Mouse (Mus musculus) heart, embryonic 10.5 days (tissue): ENCODE data around the gene Trim41. TPM values are rescaled to one million over a fixed set of nuclear protein-coding genes. Genes with fewer than 3 reads are reported as not detected.
A peak's percentile ranks its signal among the peaks of the same experiment; 100 is the strongest.

Experiments used
- DNase-seq: peaks from one replicate; pipeline ENCODE4 v3.0.0-alpha.2; 2017; ENCODE audit warnings: low spot score
- H3K27ac ChIP-seq: fragments of 300-500 bp; sonication (generic); 2 replicates; pipeline ENCODE4 v1.5.1; 2016; ENCODE audit warnings: mild to moderate bottlenecking
- H3K27me3 ChIP-seq: fragments of 300-500 bp; sonication (generic); 2 replicates; pipeline ENCODE4 v1.6.1; 2016; ENCODE audit warnings: mild to moderate bottlenecking; ENCODE audit not compliant: poor library complexity, insufficient read depth, severe bottlenecking
- H3K36me3 ChIP-seq: fragments of 300-500 bp; sonication (generic); 2 replicates; pipeline ENCODE4 v1.6.1; 2016; ENCODE audit warnings: mild to moderate bottlenecking, moderate library complexity
- H3K4me1 ChIP-seq: fragments of 300-500 bp; sonication (generic); 2 replicates; pipeline ENCODE4 v1.6.1; 2016; ENCODE audit warnings: mild to moderate bottlenecking
- H3K4me3 ChIP-seq: fragments of 300-500 bp; sonication (generic); 2 replicates; pipeline ENCODE4 v1.5.1; 2016; ENCODE audit warnings: mild to moderate bottlenecking, moderate library complexity
- H3K9me3 ChIP-seq: fragments of 300-500 bp; sonication (generic); 2 replicates; pipeline ENCODE4 v1.6.1; 2016; ENCODE audit warnings: mild to moderate bottlenecking, moderate library complexity
- WGBS: fragments of 180-500 bp; shearing (Covaris S2); methylation state at CpG from one replicate; pipeline ENCODE4 v1.1.7; 2016; 5-methylcytosine and 5-hydroxymethylcytosine counted together
- polyA plus RNA-seq: library from polyadenylated mRNA; unstranded; fragments of >200 nt; fragmentation: Nextera tagmentation; extraction: Ambion mirVana; gene quantifications from 2 replicates; pipeline ENCODE4 v1.2.1, GENCODE M21; 2016

The Trim41 gene
- polyA plus RNA-seq, 1 experiment from 2014 or later, result 4.7 TPM

DNA sequence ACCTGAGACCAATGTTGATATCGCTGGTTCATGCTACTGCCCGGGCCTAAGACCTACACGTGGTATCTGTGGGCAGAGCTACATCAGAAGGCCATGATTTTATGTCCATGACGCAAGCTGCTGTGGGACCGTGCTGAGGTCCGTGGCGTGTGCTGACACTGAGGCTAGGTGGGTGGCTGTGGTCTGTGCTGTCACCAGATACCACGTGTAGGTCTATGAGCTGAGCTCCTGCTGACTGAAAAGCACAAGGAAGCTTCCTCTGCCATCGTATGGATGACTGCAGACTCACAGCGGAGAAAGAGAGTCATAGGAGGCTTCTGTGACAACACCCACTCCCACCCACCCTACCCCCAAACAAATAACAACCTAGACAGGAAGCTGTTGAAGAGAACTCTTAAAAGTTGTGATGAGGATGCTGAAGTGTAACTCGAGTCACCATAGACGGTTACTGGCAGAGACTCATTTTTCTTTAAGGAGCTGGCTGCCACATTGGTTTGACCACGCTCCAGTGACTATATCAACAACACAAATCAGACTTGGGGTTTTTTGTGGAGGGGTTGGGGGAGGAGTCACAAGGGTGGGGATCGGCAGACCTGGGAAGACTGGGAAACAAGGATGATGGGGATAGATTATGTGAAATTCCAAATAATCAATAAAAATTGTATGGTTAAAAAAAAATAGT lies 49.8 kb downstream of the Trim41 start:
- H3K27ac ChIP-seq, result no peak overlapping the region
- no peaks in the 10 kb centered on the region for H3K9me3 ChIP-seq
- no peak overlapping the region for H3K4me3 ChIP-seq
- no peaks in the 10 kb centered on the region for H3K4me1 ChIP-seq
- no peaks in the 10 kb centered on the region for H3K36me3 ChIP-seq
- H3K27me3 ChIP-seq, result no peaks in the 10 kb centered on the region
- 84% methylated on average over 14 of the region's 14 CpGs for WGBS
- no peak for DNase-seq

DNA sequence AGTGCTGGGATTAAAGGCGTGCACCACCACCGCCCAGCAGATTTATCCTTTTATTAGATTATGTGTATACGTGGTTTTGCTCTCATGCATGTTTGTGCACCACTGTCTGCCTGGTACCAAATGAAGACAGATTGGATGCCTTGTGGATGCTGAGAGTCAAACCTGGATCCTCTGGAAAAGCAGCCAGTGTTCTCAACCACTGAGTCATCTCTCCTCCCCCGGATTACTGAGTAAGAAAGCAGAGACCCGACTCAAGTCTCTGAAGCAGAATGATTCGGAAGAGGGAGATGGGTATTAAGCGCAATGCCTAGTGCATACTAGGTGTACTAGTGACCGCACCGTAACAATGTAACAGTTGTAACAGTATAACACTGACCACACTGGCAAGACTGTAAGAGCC lies 53.0 kb downstream of the Trim41 start:
- Histone ChIP-seq H3K36me3 (no peaks in the 10 kb centered on the region), H3K27me3 (no peaks in the 10 kb centered on the region), H3K4me3 (no peak overlapping the region), H3K27ac (no peak overlapping the region), H3K9me3 (no peaks in the 10 kb centered on the region), H3K4me1 (no peaks in the 10 kb centered on the region)
- no peak for DNase-seq
- 87% methylated on average over 9 of the region's 9 CpGs for WGBS

DNA sequence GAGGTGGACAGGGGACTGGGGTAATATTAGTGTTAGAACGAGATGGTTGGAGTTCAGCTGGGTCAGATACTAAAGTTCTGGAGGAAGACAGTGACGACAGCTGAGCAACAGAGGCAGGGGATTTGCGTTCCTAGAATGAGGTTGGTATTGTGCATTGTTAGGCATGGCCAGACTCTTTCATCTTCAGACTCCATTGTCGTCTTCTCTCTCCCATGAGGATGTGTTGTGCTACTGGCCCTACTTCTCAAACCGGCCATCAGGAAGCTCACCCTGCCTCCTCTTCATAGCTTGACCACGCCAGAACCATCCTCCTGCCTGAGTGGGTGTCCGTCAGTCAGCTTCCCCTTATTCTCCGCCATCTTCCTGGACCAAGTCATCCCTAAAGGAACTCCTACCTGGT lies 58.1 kb downstream of the Trim41 start:
- H3K4me3 ChIP-seq, result no peak overlapping the region
- no peaks in the 10 kb centered on the region for H3K9me3 ChIP-seq
- DNase-seq, result peak; percentile 62
- no peak overlapping the region for H3K27ac ChIP-seq
- H3K27me3 ChIP-seq, result no peaks in the 10 kb centered on the region
- H3K36me3 ChIP-seq, result no peaks in the 10 kb centered on the region
- H3K4me1 ChIP-seq, result no peaks in the 10 kb centered on the region
- 79% methylated on average over 8 of the region's 8 CpGs for WGBS

Other genes starting within 250 kb of the Trim41 start
- 542 and 712 TPM in 2 replicates for gene Rack1, start 17.0 kb downstream of the Trim41 start, polyA plus RNA-seq
- gene Trim7, start 8.8 kb upstream of the Trim41 start, polyA plus RNA-seq, result 0.18 and 0.44 TPM in 2 replicates
- gene Gm12184, start 9.3 kb upstream of the Trim41 start, polyA plus RNA-seq, result 0.68 and 1.9 TPM in 2 replicates
- 3.0 and 3.6 TPM in 2 replicates for gene Irgm1, start 54.3 kb upstream of the Trim41 start, polyA plus RNA-seq
- 0.06 and 0.07 TPM in 2 replicates for gene Gm5431, start 84.9 kb upstream of the Trim41 start, polyA plus RNA-seq
- gene Psme2b, start 128.8 kb upstream of the Trim41 start, polyA plus RNA-seq, result 1.9 and 2.0 TPM in 2 replicates
- gene Olfr56, start 161.5 kb upstream of the Trim41 start, polyA plus RNA-seq, result not detected in 2 replicates
- gene 9930111J21Rik1, start 162.0 kb upstream of the Trim41 start, polyA plus RNA-seq, result 0.11 TPM in 1 of 2 replicates, not detected in the other
- not detected in 2 replicates for gene Gm12185, start 174.9 kb upstream of the Trim41 start, polyA plus RNA-seq
- gene Tgtp1, start 176.8 kb upstream of the Trim41 start, polyA plus RNA-seq, result 0.34 TPM in 1 of 2 replicates, not detected in the other
- gene 9930111J21Rik2, start 233.9 kb upstream of the Trim41 start, polyA plus RNA-seq, result 0.05 and 0.09 TPM in 2 replicates
- not detected in 2 replicates for gene Tgtp2, start 246.9 kb upstream of the Trim41 start, polyA plus RNA-seq